Mouse (Mus musculus): Measurements from ENCODE around the gene Zdhhc5. TPM values are rescaled to one million over a fixed set of nuclear protein-coding genes. Genes with fewer than 3 reads are reported as not detected.

The Zdhhc5 gene
- polyA plus RNA-seq, 1 experiment from 2014 or later, result 15.2 TPM

DNA sequence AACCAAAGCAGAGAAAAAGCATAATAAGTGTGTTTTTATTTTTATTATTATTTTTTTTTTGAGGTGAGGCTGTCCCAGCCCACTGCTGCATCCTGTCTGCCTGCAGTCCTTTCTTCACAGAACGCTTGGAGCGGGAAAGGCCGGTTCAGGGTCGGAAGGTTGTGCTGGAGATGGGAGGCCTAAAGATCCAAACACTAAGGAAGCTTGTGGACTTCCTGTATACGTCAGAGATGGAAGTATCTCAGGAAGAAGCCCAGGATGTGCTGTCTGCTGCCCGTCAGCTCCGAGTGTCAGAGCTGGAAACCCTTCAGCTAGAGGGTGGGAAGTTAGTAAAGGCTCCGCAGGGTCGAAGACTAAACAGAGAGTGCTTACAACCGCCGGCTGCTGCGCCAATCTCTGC lies 48.9 kb downstream of the Zdhhc5 start:
- Histone ChIP-seq H3K27ac (ENCODE audit: low read depth, low read length) (no peak overlapping the region), H3K4me2 (ENCODE audit: low read length) (no peak overlapping the region), H3K9me3 (ENCODE audit: control insufficient read depth, low read length) (no peaks in the 10 kb centered on the region), H3K4me3 (ENCODE audit: low read length) (no peak overlapping the region), H3K9ac (ENCODE audit: low read depth, low read length) (no peak overlapping the region), H3K27me3 (replicated peaks; ENCODE audit: control insufficient read depth, insufficient read depth, low read length) (no peaks in the 10 kb centered on the region), H3K36me3 (ENCODE audit: control insufficient read depth, insufficient read depth, low read length) (peaks cover 4% of the 10 kb centered on the region; the same call in 1 of the 2 replicates), H3K4me1 (ENCODE audit: control insufficient read depth, insufficient read depth, low read depth, low read length) (peaks cover 11% of the 10 kb centered on the region)
- ATAC-seq, result no peak
- WGBS, result 72% methylated on average over 12 of the region's 12 CpGs

GRCm38 (mm10) chr2:84662866-84663265 lies 52.1 kb downstream of the Zdhhc5 start:
- Histone ChIP-seq H3K4me3 (ENCODE audit: low read length) (no peak overlapping the region), H3K27ac (ENCODE audit: low read depth, low read length) (no peak overlapping the region), H3K36me3 (ENCODE audit: control insufficient read depth, insufficient read depth, low read length) (no peaks in the 10 kb centered on the region), H3K4me1 (ENCODE audit: control insufficient read depth, insufficient read depth, low read depth, low read length) (no peaks in the 10 kb centered on the region), H3K27me3 (replicated peaks; ENCODE audit: control insufficient read depth, insufficient read depth, low read length) (no peaks in the 10 kb centered on the region), H3K4me2 (ENCODE audit: low read length) (no peak overlapping the region), H3K9me3 (ENCODE audit: control insufficient read depth, low read length) (no peaks in the 10 kb centered on the region), H3K9ac (ENCODE audit: low read depth, low read length) (no peak overlapping the region)
- WGBS, result 32% methylated on average over 2 of the region's 2 CpGs
- no peak for ATAC-seq

DNA sequence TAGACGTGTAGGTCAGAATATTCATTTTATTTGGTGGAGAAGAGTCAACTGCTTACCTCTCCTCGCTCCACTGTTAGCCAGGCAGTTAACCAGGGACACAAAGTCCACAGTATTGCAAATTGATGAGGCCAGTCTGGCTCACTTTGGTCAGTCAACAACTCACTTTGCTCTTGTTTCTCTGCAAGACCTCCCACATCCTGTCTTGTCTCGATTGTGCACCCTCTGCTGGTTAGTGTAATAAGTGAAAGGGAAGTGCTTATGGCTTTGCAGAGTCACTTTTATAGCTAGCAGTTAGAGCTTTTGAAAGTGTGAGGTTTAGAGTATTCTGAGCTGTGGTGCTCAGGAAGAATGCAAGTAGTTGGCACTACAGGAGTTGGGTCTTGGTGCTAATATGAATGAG lies 54.7 kb downstream of the Zdhhc5 start:
- no peaks in the 10 kb centered on the region for H3K27me3 ChIP-seq (replicated peaks; ENCODE audit: control insufficient read depth, insufficient read depth, low read length)
- no peak overlapping the region for H3K4me3 ChIP-seq (ENCODE audit: low read length)
- no peak overlapping the region for H3K4me2 ChIP-seq (ENCODE audit: low read length)
- no peak overlapping the region for H3K9ac ChIP-seq (ENCODE audit: low read depth, low read length)
- ATAC-seq, result no peak
- no peaks in the 10 kb centered on the region for H3K4me1 ChIP-seq (ENCODE audit: control insufficient read depth, insufficient read depth, low read depth, low read length)
- 65% methylated on average over 3 of the region's 3 CpGs for WGBS
- H3K9me3 ChIP-seq (ENCODE audit: control insufficient read depth, low read length), result no peaks in the 10 kb centered on the region
- no peak overlapping the region for H3K27ac ChIP-seq (ENCODE audit: low read depth, low read length)
- no peaks in the 10 kb centered on the region for H3K36me3 ChIP-seq (ENCODE audit: control insufficient read depth, insufficient read depth, low read length)

DNA sequence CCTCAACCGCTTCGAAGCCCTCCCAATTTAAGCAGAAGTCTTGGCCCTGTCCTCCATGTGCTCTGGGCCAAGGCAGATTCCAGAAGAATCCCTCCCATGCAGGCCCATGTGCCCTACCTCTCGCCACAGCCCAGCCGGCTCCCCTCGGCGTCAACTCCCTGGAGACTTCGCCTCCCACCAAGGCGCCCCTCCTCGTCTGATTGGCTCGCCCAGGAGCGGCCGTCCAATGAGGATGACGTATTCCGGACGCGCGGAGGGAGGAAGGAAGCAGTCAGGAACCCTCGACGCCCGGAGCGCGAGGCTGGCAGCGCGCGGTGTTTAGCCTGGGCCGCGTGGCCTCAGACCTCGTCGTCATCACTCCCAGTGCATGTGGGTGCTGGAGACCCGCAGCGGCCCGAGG lies 56.2 kb downstream of the Zdhhc5 start, which contains the start of gene Btbd18:
TSS of gene Btbd18 (plus strand) at position 274 of the 400 bp plus-strand sequence.
- H3K4me2 ChIP-seq (ENCODE audit: low read length), result no peak within 1 kb of the TSS
- ATAC-seq, result no peak
- H3K9me3 ChIP-seq (ENCODE audit: control insufficient read depth, low read length), result no peaks in the 10 kb centered on the region
- H3K36me3 ChIP-seq (ENCODE audit: control insufficient read depth, insufficient read depth, low read length), result no peaks in the 10 kb centered on the region
- H3K4me1 ChIP-seq (ENCODE audit: control insufficient read depth, insufficient read depth, low read depth, low read length), result no peaks in the 10 kb centered on the region
- H3K9ac ChIP-seq (ENCODE audit: low read depth, low read length), result no peak within 1 kb of the TSS
- no peak within 1 kb of the TSS for H3K4me3 ChIP-seq (ENCODE audit: low read length)
- no peaks in the 10 kb centered on the region for H3K27me3 ChIP-seq (replicated peaks; ENCODE audit: control insufficient read depth, insufficient read depth, low read length)
- WGBS, result 94% methylated on average over 32 of the region's 32 CpGs
- no peak within 1 kb of the TSS for H3K27ac ChIP-seq (ENCODE audit: low read depth, low read length)

DNA sequence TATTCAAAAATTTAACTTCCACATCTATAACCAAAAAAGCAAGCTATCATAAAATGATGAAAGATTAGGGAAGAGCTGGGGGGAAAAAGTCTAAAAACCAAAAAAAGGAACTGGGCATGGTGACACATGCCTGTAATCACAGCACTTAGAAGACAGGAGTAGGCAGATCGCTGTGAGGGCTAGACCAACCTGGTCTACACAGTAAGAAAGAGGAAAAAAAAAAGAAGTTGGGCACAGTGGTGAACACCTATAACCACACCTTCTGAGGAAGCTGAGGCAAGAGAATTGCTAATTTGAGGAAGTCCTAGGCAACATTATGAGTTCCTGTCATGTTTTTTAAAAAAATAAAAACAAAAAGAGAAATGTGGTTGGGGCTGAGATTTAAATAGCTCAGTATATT lies 59.1 kb downstream of the Zdhhc5 start:
- Histone ChIP-seq H3K27me3 (replicated peaks; ENCODE audit: control insufficient read depth, insufficient read depth, low read length) (no peaks in the 10 kb centered on the region), H3K4me1 (ENCODE audit: control insufficient read depth, insufficient read depth, low read depth, low read length) (no peaks in the 10 kb centered on the region), H3K4me2 (ENCODE audit: low read length) (no peak overlapping the region), H3K9ac (ENCODE audit: low read depth, low read length) (no peak overlapping the region), H3K27ac (ENCODE audit: low read depth, low read length) (no peak overlapping the region), H3K4me3 (ENCODE audit: low read length) (no peak overlapping the region), H3K9me3 (ENCODE audit: control insufficient read depth, low read length) (no peaks in the 10 kb centered on the region), H3K36me3 (ENCODE audit: control insufficient read depth, insufficient read depth, low read length) (no peaks in the 10 kb centered on the region)
- ATAC-seq, result no peak
- 85% methylated on average over 1 of the region's 1 CpGs for WGBS

- no peaks in the 10 kb centered on the region for H3K36me3 ChIP-seq (ENCODE audit: control insufficient read depth, insufficient read depth, low read length)
- no peak overlapping the region for H3K27ac ChIP-seq (ENCODE audit: low read depth, low read length)
- H3K27me3 ChIP-seq (replicated peaks; ENCODE audit: control insufficient read depth, insufficient read depth, low read length), result no peaks in the 10 kb centered on the region
- no peak overlapping the region for H3K4me3 ChIP-seq (ENCODE audit: low read length)
- H3K9me3 ChIP-seq (ENCODE audit: control insufficient read depth, low read length), result no peaks in the 10 kb centered on the region
- no peaks in the 10 kb centered on the region for H3K4me1 ChIP-seq (ENCODE audit: control insufficient read depth, insufficient read depth, low read depth, low read length)
- H3K9ac ChIP-seq (ENCODE audit: low read depth, low read length), result no peak overlapping the region
- ATAC-seq, result no peak
- no peak overlapping the region for H3K4me2 ChIP-seq (ENCODE audit: low read length)
Observed at GRCm38 (mm10) chr2:84653354-84653753, 61.6 kb downstream of the Zdhhc5 start.

DNA sequence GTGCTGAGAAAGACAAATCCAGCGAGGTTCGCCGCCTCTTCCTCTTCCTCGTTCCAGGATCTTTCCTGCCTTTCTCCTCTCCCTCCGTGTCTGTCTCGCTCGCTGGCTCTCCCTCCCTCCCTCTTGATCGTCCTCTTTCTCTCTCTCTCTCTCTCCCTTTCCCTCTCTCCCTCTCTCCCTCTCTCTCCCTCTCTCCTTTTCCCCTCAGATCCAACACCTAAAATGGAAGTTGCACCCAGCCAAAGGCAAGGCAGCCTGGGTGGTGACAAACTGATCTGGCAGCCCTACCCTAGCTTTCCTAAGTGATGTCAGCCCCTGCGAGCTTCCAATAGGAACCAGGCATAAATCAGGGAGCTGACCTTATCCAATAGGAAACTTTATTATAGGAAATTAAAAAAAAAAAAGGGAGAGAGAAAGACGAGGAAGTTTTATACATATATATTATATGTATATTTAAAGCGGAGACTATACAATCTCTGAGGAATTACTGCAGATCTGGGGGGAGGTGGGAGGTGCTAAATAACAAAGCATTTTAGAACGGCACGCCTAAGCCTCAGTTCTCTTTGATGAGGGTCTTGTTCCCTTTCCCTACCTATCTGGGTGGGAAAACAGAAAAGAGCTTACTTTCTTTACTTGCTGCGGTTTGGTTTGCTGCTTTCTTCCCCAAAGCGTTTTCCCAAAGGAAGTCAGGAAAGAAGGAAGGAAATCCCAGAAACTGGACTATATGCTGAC lies 64.3 kb downstream of the Zdhhc5 start, which contains the start of gene Ctnnd1:
TSS of gene Ctnnd1 (minus strand) at position 302 of the 732 bp plus-strand sequence.
- H3K9me3 ChIP-seq (ENCODE audit: control insufficient read depth, low read length), result no peaks in the 10 kb centered on the region
- no peaks in the 10 kb centered on the region for H3K27me3 ChIP-seq (replicated peaks; ENCODE audit: control insufficient read depth, insufficient read depth, low read length)
- peak within 1 kb of the TSS; percentile 92 for H3K27ac ChIP-seq (ENCODE audit: low read depth, low read length)
- H3K36me3 ChIP-seq (ENCODE audit: control insufficient read depth, insufficient read depth, low read length), result no peaks in the 10 kb centered on the region
- WGBS, result under 1% methylated on average over 15 of the region's 15 CpGs
- H3K4me1 ChIP-seq (ENCODE audit: control insufficient read depth, insufficient read depth, low read depth, low read length), result peaks cover 9% of the 10 kb centered on the region
- H3K9ac ChIP-seq (ENCODE audit: low read depth, low read length), result peak within 1 kb of the TSS; percentile 81
- H3K4me2 ChIP-seq (ENCODE audit: low read length), result peak within 1 kb of the TSS; percentile 76
- ATAC-seq, result peak; percentile 98
- H3K4me3 ChIP-seq (ENCODE audit: low read length), result peak within 1 kb of the TSS; percentile 64

- Histone ChIP-seq H3K27me3 (replicated peaks; ENCODE audit: control insufficient read depth, insufficient read depth, low read length) (no peaks in the 10 kb centered on the region), H3K27ac (ENCODE audit: low read depth, low read length) (peak overlapping the region; percentile 92; the same call in 1 of the 2 replicates), H3K4me2 (ENCODE audit: low read length) (peak overlapping the region; percentile 75), H3K36me3 (ENCODE audit: control insufficient read depth, insufficient read depth, low read length) (no peaks in the 10 kb centered on the region), H3K9ac (ENCODE audit: low read depth, low read length) (peak overlapping the region; percentile 64), H3K9me3 (ENCODE audit: control insufficient read depth, low read length) (no peaks in the 10 kb centered on the region), H3K4me1 (ENCODE audit: control insufficient read depth, insufficient read depth, low read depth, low read length) (peaks cover 9% of the 10 kb centered on the region), H3K4me3 (ENCODE audit: low read length) (peak overlapping the region; percentile 64)
- ATAC-seq, result no peak
- under 1% methylated on average over 10 of the region's 10 CpGs for WGBS
Observed at GRCm38 (mm10) chr2:84649674-84650073, 65.3 kb downstream of the Zdhhc5 start.

- Histone ChIP-seq H3K27ac (ENCODE audit: low read depth, low read length) (peak overlapping the region; percentile 75), H3K4me2 (ENCODE audit: low read length) (peak overlapping the region; percentile 75), H3K4me1 (ENCODE audit: control insufficient read depth, insufficient read depth, low read depth, low read length) (peaks cover 9% of the 10 kb centered on the region), H3K36me3 (ENCODE audit: control insufficient read depth, insufficient read depth, low read length) (no peaks in the 10 kb centered on the region), H3K9me3 (ENCODE audit: control insufficient read depth, low read length) (no peaks in the 10 kb centered on the region), H3K27me3 (replicated peaks; ENCODE audit: control insufficient read depth, insufficient read depth, low read length) (no peaks in the 10 kb centered on the region), H3K4me3 (ENCODE audit: low read length) (peak overlapping the region; percentile 64), H3K9ac (ENCODE audit: low read depth, low read length) (peak overlapping the region; percentile 69)
- 16% methylated on average over 6 of the region's 6 CpGs for WGBS
- ATAC-seq, result no peak; the same call in 1 of the 2 replicates
Observed at GRCm38 (mm10) chr2:84648369-84648768, 66.6 kb downstream of the Zdhhc5 start.
